Comparison of ENCODE assay signal across 23 mouse cellular contexts in genomic region chr11:94699399-94699798, GRCm38 (mm10). TPM values are rescaled to one million over a fixed set of nuclear protein-coding genes. Genes with fewer than 3 reads are reported as not detected.
"Had no signal": no experiment of that assay in that cellular context is flagged by ENCODE, and none has a peak within 500 bp of the region (broad histone marks: within the 10 kb centered on the region; RNA-seq: fewer than 3 reads in every experiment).

No protein-coding gene starts in this region.

- H3K4me2 ChIP-seq: lung, embryonic 14.5 days; midbrain, embryonic 13.5 days; midbrain, embryonic 15.5 days; neural tube, embryonic 13.5 days; neural tube, embryonic 15.5 days had no signal

- DNase-seq: lung, adult 18-20 months; lung, embryonic 14.5 days; lung, postnatal 10 days; lung, postnatal 4 days; retina, postnatal 1 day; right cerebral cortex, adult 18-20 months; right cerebral cortex, postnatal 25 days; right cerebral cortex, postnatal 4 days; spleen, adult 18-20 months; thymus, adult 18-20 months; thymus, postnatal 14 days; thymus, postnatal 36 days had no signal

- ATAC-seq: midbrain, embryonic 13.5 days; midbrain, embryonic 15.5 days had no signal

- H3K9me3 ChIP-seq: midbrain, embryonic 10.5 days; midbrain, embryonic 13.5 days; midbrain, embryonic 15.5 days; neural tube, embryonic 13.5 days; neural tube, embryonic 15.5 days had no signal

- H3K4me3 ChIP-seq: midbrain, embryonic 10.5 days; midbrain, embryonic 13.5 days; midbrain, embryonic 15.5 days; myocyte; neural tube, embryonic 13.5 days; neural tube, embryonic 15.5 days had no signal

- H3K4me1 ChIP-seq: midbrain, embryonic 15.5 days had no signal

- H3K27me3 ChIP-seq: midbrain, embryonic 13.5 days; midbrain, embryonic 15.5 days; neural tube, embryonic 13.5 days; neural tube, embryonic 15.5 days had no signal

- H3K27ac ChIP-seq: midbrain, embryonic 10.5 days; midbrain, embryonic 13.5 days; midbrain, embryonic 15.5 days; neural tube, embryonic 13.5 days; neural tube, embryonic 15.5 days had no signal

- H3K36me3 ChIP-seq: midbrain, embryonic 10.5 days; midbrain, embryonic 13.5 days; midbrain, embryonic 15.5 days; neural tube, embryonic 13.5 days; neural tube, embryonic 15.5 days had no signal

- H3K9ac ChIP-seq: lung, embryonic 14.5 days; midbrain, embryonic 13.5 days; midbrain, embryonic 15.5 days; neural tube, embryonic 13.5 days; neural tube, embryonic 15.5 days had no signal

RNA-seq across cellular contexts. Expression of gene Gm11541, which starts 4.9 kb away (rescaled TPM):
- total RNA-seq: megakaryocyte, adult 5-6 weeks; megakaryocyte-erythroid progenitor cell, adult 5-6 weeks had no signal
- polyA plus RNA-seq: midbrain, embryonic 10.5 days; midbrain, embryonic 13.5 days; midbrain, embryonic 15.5 days; myocyte; neural tube, embryonic 11.5 days; neural tube, embryonic 15.5 days; small intestine, adult 2 months had no signal

RNA-seq across cellular contexts. Expression of gene Cdc34b, which starts 42.2 kb away (rescaled TPM):
- total RNA-seq: megakaryocyte, adult 5-6 weeks; megakaryocyte-erythroid progenitor cell, adult 5-6 weeks had no signal
- polyA plus RNA-seq: midbrain, embryonic 15.5 days; neural tube, embryonic 11.5 days; neural tube, embryonic 13.5 days; neural tube, embryonic 15.5 days; stomach, embryonic 14.5 days had no signal
